Mouse (Mus musculus): ENCODE data around the gene Snrnp35.
A peak's percentile ranks its signal among the peaks of the same experiment; 100 is the strongest.

The Snrnp35 gene

DNA sequence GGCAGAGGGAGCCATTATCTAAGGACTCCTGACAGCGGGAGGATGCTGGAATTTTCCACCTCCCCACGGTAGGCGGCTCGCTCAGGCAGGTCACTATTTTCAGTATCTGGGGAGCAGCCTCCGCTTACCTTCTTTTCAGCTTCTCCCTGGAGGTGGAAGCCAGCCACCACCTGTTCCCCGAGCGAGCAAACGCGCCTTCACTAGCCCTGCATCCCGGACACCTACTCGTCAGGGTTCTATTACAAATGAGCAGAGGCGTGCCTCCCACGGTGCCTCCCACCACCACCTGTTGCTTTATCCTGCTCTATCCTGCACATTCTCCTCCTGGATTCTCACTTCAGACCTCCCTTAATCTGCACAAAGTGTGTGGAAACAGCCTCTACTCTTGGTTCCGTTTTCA lies 20.8 kb downstream of the Snrnp35 start:
- DNase-seq: no peak

GRCm38 (mm10) chr5:124505235-124505634 lies 22.3 kb downstream of the Snrnp35 start:
- no peak for DNase-seq

DNA sequence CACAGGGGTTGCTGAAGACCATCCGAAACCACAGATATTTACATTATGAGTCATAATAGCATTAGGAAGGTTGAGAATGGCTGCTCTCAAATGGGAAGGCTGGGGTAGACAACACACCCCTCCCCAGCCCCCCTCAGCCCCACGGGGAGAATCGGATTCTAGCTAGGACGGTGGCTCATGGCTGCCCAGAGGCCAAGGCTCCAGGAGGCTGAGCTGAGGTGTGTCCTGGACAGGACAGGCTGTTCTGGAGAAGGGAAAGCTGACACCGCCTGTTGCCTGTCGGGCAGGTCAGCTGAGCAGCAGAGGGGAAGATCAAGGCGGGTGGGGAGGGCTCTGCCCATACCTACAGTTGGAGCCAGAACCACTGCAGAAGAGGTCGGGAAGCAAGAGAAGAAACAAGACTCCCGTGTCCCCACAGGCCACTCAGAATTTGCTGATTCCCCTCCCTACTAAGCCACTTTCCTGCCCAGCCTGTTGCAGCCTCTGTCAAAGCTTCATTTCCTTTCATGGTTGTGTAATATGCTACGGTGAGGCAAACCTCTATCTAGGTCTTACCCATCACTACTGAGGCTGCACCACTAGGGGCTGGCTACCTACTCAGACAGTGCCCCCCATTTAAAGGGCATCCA lies 23.9 kb downstream of the Snrnp35 start:
- no peak for DNase-seq

DNA sequence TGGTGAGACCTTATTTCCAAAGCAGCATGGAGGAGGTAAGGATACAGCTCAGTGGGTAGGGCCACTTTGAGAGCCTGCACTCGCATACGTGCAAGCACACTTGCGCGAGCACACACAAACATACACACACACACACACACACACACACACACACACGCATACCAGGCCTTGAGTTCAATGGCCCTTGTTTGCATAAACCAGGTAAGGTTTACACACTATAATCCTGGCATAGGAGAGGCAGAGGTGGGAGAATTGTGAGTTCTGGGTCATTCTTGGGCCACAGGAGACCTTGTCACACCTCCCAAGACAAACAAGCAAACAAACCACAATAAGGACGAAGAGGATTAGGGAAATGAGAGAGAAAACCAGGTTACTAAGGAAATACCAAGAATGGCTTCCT lies 26.3 kb downstream of the Snrnp35 start:
- DNase-seq: no peak

DNA sequence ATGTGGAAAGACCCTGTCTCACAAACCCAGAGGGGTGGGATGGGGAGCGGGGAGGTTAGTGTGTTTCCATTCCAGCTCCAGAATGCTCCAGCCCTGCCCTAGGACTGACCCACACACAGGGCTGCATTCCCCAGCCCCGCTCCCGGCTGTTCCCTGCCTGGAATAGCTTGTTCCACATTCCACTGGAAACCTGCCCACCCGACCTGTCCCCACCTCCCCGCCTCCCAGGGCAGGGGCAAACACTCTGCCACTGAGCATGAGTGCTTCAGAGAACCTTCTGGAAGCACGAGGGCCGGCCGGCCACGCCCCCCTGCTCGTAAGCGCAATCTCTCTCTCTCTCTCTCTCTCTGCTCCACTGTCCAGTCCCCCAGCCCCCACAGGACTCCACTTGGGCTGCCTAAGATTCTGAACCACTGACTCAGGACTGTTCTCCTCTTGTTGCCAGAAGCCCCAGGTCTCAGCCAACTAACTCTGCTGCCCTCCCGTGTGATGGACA lies 26.9 kb downstream of the Snrnp35 start:
- peak in 1 of 2 experiments; percentile 20 for DNase-seq

- DNase-seq: no peak
Measured at GRCm38 (mm10) chr5:124510536-124511050, 27.7 kb downstream of the Snrnp35 start.

- no peak for DNase-seq
Measured at GRCm38 (mm10) chr5:124515789-124516188, 32.9 kb downstream of the Snrnp35 start.

DNA sequence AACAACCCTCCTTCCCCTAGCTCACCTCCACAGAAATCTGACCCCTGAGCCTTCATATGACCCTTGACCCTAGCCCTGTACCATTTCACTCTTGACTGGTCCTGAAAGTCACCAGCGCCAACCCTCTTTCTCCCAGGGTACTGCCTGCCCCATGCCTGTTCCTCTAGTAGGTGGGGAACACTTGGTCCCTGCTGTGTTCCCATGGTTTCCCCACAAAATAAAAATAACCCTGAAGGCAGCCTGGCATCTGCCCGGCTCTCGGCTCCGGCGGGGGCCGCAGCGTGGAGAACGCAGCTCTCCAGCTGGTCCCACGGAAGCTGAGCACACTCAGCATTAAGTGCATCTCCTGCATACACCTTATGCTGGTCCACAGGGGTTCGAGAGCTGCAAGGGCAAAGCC lies 35.7 kb downstream of the Snrnp35 start:
- DNase-seq: no peak

- no peak for DNase-seq
Measured at GRCm38 (mm10) chr5:124521588-124521987, 38.7 kb downstream of the Snrnp35 start.

DNA sequence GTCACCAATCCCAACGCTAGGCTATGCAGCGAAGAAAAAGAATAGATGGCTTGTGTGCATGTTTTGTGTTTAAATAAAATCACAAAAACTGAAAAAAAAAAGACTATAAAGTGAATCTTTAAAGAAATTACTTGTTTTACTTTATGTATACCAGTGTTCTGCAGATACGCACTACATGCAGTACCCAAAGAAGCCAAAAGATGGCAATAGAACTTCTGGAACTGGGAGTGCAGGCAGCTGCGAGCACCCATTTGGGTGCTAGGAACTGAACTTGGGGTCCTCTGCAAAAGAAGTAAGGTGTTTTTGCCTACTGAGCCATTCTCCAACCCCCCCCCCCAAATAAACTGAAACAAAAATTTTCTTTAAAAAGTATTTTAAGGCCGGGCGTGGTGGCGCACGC lies 40.1 kb downstream of the Snrnp35 start:
- no peak for DNase-seq

DNA sequence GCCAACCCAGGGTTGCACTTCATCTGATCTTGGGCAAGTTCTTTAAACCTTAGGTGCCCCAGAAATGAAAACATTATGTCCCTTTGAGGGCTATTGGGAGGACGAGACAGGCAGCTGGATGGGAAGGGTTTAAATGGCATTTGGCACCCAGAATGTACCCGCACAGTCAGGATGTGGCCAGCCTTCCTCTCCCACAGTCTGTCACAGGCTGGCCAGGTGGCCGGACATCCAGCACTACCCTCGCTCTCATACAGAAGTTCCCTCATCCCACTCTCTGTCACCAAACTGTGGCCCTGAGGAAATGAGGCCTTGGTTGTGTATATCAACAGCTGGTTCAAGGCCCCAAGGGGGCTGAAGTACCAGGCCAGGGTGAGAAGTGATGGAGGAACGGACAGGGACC lies 42.0 kb downstream of the Snrnp35 start:
- no peak for DNase-seq

- no peak for DNase-seq
Measured at GRCm38 (mm10) chr5:124528351-124528750, 45.4 kb downstream of the Snrnp35 start.

- DNase-seq: no peak
Measured at GRCm38 (mm10) chr5:124528791-124529190, 45.9 kb downstream of the Snrnp35 start.

DNA sequence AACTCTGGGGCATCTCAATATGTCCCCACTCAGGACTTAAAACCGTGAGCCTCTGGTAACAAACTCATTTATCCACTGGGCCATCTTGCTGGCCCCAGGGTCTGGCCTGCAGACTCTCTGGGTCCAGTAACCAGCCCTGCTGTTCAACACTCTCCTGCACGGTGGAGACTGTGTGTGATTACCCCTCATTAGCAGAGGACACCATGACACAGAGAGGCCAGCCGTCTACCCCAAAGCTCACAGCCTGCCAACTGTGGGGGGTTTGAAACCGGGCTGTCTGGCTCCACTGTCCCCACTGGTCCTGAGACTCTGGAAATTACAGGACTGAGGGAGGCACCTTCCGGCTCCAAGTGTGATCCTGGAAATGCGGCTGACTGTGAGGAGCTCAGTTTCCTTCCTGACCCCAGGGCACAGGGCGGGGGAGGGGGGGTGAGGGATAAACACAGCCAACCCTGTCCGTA lies 46.3 kb downstream of the Snrnp35 start:
- DNase-seq: no peak

DNA sequence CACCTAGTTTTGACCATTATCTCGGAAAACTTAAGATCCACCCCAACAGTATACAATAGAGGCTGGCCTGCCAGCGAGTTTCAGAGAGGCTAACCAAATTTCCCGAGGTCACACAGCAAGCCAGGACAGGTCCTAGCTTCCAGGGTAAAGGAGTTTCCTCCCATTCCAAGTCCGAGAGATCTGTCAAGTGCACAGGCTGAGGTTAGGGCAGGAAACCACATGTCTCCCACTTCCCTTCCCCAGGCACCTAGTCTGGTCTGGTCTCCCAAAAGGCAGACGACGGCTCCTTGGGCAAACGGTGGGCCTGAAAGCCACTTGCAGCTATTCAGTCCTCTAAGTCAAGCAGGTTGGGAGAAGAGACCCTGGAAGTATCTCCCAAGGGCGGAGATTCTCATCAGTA lies 46.8 kb downstream of the Snrnp35 start:
- peak in 1 of 2 experiments; percentile 4 for DNase-seq

- DNase-seq: peak; percentile 77 to 85
Measured at GRCm38 (mm10) chr5:124530655-124531582, 48.0 kb downstream of the Snrnp35 start, which contains the start of gene Rilpl1. TSS of gene Rilpl1 (minus strand) at chr5:124531391.

- DNase-seq: no peak
Measured at GRCm38 (mm10) chr5:124531583-124531930, 48.6 kb downstream of the Snrnp35 start.

DNA sequence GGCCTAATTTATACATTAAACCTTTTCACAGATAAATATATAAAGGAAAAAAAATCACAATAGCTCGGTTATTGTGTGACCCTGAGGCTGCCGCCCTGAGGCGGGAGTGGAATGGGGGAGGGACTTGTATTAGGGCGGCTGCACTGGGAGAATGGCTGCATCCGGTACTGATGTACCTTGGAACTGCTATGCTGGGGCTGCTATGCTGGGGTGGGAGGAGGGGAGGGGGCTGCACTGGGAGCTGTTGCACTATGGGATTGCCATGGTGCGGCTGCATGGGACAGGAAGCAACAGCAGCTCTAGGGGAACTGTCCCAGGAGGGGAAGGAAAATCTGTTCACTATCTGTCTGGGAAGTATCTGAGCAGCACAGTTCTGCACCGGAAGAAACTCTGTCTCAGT lies 49.5 kb downstream of the Snrnp35 start:
- peak in 1 of 2 experiments; percentile 5 for DNase-seq

DNA sequence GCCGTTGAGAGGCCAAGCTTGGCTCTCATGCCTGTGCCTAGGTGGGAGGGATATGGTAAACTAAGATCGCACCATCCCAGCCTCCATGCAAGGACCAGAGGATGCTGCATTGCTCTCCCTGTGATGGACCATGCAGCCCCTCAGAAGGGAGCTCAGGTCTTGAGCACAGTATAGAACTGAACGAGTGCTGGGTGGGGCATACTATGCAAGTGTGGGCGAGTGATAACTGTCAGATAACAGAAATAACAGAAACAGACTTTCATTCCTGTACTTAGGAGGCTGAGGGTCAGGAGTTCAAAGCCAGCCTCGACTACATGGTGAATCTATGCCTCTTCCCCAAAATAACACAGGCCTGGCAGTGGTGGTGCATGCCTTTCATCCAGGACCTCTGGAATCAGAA lies 52.1 kb downstream of the Snrnp35 start:
- no peak for DNase-seq

- peak; percentile 61 to 71 for DNase-seq
Measured at GRCm38 (mm10) chr5:124536776-124537175, 53.8 kb downstream of the Snrnp35 start.

DNA sequence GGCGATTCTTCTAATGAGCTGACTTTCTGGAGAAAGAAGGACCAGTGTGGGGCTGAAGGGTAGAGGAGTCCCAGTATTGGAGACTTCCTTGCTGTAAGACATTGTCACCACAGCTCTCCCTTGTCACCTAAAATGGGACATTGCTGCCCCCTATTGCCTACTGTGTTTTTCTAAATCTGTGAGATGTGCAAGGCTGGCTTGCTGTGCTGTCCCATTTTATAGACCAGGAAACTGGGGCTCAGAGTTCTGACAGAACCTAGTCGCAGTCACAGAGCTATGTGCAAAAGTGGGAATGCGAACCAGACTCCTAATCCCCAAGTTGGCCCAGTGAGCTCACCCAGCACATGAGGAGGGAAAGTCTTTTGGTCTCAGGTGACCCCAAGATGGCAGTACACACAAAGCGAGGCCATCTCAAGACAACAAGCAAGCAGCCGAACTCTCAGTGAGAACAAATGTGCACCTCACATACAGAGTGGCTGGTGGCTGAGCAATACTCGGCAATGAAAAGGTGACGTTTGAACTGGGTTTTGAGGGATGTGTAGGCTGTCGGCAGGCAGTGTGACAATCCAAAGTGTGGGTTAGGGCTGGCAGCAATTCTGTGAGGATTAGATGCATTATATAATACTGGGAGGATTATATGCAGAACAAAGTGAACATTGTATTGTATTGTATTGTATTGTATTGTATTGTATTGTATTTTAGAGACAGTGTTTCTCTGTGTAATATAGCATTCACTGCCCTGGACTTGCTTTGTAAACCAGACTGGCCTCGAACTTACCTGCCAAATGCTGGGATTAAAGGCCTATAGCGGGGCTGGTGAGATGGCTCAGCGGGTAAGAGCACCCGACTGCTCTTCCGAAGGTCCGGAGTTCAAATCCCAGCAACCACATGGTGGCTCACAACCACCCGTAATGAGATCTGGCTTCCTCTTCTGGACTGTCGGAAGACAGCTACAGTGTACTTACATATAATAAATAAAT lies 56.2 kb downstream of the Snrnp35 start:
- peak; percentile 47 to 72 for DNase-seq

GRCm38 (mm10) chr5:124539905-124540304 lies 57.0 kb downstream of the Snrnp35 start:
- peak in 1 of 2 experiments; percentile 3 for DNase-seq

Data from cerebellum, postnatal 25 days (tissue).